Mouse (Mus musculus) Patski (cell line): Measurements from ENCODE around the gene Usp49. TPM values are rescaled to one million over a fixed set of nuclear protein-coding genes. Genes with fewer than 3 reads are reported as not detected.

Experiments used
- ATAC-seq: fragments of 100-300 bp; one replicate; pipeline ENCODE4 v1.8.0; 2021
- CTCF ChIA-PET: fragments of 350-600 bp; sonication (Branson Sonifier 250); formaldehyde crosslinking; loops from one replicate; lab custom pipeline; 2022; ENCODE audit warnings: inconsistent platforms; lab: Charles Lee
- POLR2A ChIA-PET: fragments of 350-600 bp; sonication (Branson Sonifier 250); formaldehyde crosslinking; loops from one replicate; lab custom pipeline; 2022; ENCODE audit warnings: antibody characterized with exemption, inconsistent platforms; lab: Charles Lee
- DNase-seq: peaks from one replicate; pipeline ENCODE4 v3.0.0-alpha.2; 2011; ENCODE audit warnings: low read depth, low spot score
- H3K27me3 ChIP-seq: fragments of 371-371 bp; one replicate; pipeline ENCODE4 v1.5.1; 2021
- CTCF ChIP-seq: fragments of 100-300 bp; IDR thresholded peaks from one replicate; pipeline ENCODE4 v1.5.1; 2021
- in situ Hi-C: fragments of 300-500 bp; cut with MboI; formaldehyde crosslinking; loops from 3 replicates; pipeline ENCODE4 v1.11.1; 2018; ENCODE audit warnings: low pct_unique_long_range_greater_than_20kb, mixed read lengths
- polyA plus RNA-seq: library from polyadenylated mRNA; unstranded; gene quantifications from one replicate; pipeline ENCODE4 v1.2.3, GENCODE M21; 2021

The Usp49 gene
- polyA plus RNA-seq, 1 experiment from 2014 or later: 10.0 TPM

- DNase-seq (no peak), ATAC-seq (no peak)
- ChIA-PET CTCF (interaction anchor here (1.0 kb wide), 1 partner anchor 58 kb away, joined by 3 read pairs; no protein-coding TSS in a partner anchor), POLR2A (no interaction called here)
- no peak for TF ChIP-seq CTCF
- in situ Hi-C loops: no loop called here
- no peaks in the 10 kb centered on the region for H3K27me3 ChIP-seq
Observed at GRCm38 (mm10) chr17:47701793-47702192, 71.3 kb downstream of the Usp49 start.

DNA sequence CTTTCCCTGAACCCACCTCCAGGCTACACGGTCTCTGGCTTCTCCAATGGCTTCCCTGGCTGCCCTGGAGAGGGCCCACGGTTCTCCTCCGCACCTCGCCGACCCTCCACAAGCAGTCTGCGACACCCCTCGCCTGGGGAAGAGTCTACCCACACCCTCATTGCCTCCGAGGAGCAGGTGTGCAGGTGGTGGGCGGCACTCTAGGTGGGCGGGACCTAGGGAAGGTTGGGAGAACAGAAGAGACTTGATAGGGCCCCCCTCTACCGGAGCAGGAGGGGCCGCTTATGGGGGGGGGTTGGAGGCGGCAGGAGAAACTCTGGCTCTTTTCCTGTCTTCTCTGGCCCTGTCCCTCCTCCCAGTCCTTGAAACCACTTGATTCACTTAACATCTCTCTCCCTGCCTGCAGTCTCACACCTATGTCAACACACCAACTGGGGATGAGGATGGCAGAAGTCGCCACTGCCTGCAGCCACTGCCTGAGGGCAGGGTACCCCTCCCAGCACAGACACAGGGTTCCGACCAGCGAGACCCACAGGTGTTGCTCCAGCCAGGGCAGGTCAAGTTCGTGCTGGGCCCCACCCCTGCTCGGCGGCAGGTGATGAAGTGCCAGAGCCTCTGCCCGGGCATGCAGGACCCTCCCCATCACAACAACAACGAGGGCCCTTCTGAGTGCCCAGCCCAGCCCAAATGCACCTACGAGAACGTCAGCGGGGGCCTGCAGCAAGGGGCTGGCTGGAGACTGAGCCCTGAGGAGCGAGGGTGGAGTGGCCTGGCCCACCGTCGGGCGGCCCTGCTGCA, 72.3 kb downstream of the Usp49 start:
- ChIA-PET CTCF (no interaction called here), POLR2A (no interaction called here)
- TF ChIP-seq CTCF: no peak
- no peak for ATAC-seq
- no peaks in the 10 kb centered on the region for H3K27me3 ChIP-seq
- in situ Hi-C loops: no loop called here
- no peak for DNase-seq

GRCm38 (mm10) chr17:47703556-47703955, 73.1 kb downstream of the Usp49 start:
- in situ Hi-C loops: no loop called here
- no peak for TF ChIP-seq CTCF
- H3K27me3 ChIP-seq: no peaks in the 10 kb centered on the region
- no peak for ATAC-seq
- ChIA-PET CTCF (no interaction called here), POLR2A (no interaction called here)
- DNase-seq: no peak

- CTCF ChIA-PET: interaction anchor here (1.7 kb wide), 1 partner anchor 10 kb away, joined by 7 read pairs; the partner anchor contains the start of genes Gm21981 and Prickle4
Observed at GRCm38 (mm10) chr17:47704692-47705091, 74.2 kb downstream of the Usp49 start.

GRCm38 (mm10) chr17:47706196-47706595, 75.7 kb downstream of the Usp49 start:
- in situ Hi-C loops: no loop called here
- DNase-seq (no peak), ATAC-seq (no peak)
- POLR2A ChIA-PET: interaction anchor here (0.8 kb wide), 1 partner anchor 18 kb away, joined by 3 read pairs; the partner anchor contains the start of genes Frs3 and Tomm6
- CTCF ChIA-PET: interaction anchor here (1.7 kb wide), 1 partner anchor 12 kb away, joined by 7 read pairs; the partner anchor contains the start of genes Gm21981 and Prickle4
- H3K27me3 ChIP-seq: no peaks in the 10 kb centered on the region
- TF ChIP-seq CTCF: no peak

More at GRCm38 (mm10) chr17:47704692-47705091, 74.2 kb downstream of the Usp49 start:
- ATAC-seq: no peak
- POLR2A ChIA-PET: no interaction called here
- no peak for TF ChIP-seq CTCF
- in situ Hi-C loops: no loop called here
- DNase-seq: no peak
- no peaks in the 10 kb centered on the region for H3K27me3 ChIP-seq

GRCm38 (mm10) chr17:47707961-47708360, 77.5 kb downstream of the Usp49 start:
- POLR2A ChIA-PET: no interaction called here
- no peak for ATAC-seq
- CTCF ChIA-PET: no interaction called here
- in situ Hi-C loops: no loop called here
- no peak for DNase-seq
- no peaks in the 10 kb centered on the region for H3K27me3 ChIP-seq
- no peak for TF ChIP-seq CTCF

DNA sequence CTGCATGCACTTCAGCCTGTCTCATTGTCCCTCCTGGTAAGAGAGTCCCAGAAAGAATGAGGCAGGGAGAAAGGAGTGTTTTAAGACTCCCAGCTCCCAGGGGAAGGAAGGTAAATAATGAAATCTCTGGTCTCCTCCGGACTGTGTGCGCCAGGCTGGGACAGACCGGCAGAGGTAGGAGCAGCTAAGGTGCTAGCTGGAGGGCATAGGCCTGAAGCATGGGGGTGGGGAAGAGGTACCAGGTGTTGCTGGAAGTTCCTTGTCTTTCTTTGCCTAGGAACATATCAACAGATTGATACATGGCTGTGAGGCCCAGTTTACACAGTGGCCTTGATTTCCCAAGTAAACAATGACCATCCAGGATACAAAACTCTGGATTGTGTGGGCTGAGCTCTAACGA, 78.5 kb downstream of the Usp49 start:
- in situ Hi-C loops: no loop called here
- DNase-seq (no peak), ATAC-seq (no peak)
- ChIA-PET POLR2A (no interaction called here), CTCF (interaction anchor here (1.1 kb wide), 1 partner anchor 84 kb away, joined by 3 read pairs; no protein-coding TSS in a partner anchor)
- no peaks in the 10 kb centered on the region for H3K27me3 ChIP-seq
- TF ChIP-seq CTCF: no peak

- ChIA-PET CTCF (interaction anchor here (1.1 kb wide), 1 partner anchor 82 kb away, joined by 3 read pairs; no protein-coding TSS in a partner anchor), POLR2A (no interaction called here)
- ATAC-seq (no peak), DNase-seq (no peak)
- H3K27me3 ChIP-seq: peaks cover 3% of the 10 kb centered on the region
- no peak for TF ChIP-seq CTCF
- in situ Hi-C loops: no loop called here
Observed at GRCm38 (mm10) chr17:47710036-47710435, 79.5 kb downstream of the Usp49 start.

GRCm38 (mm10) chr17:47711883-47712282, 81.4 kb downstream of the Usp49 start:
- POLR2A ChIA-PET: interaction anchor here (0.6 kb wide), 1 partner anchor 702 kb away, joined by 3 read pairs; the partner anchor contains the start of gene Ubr2

DNA sequence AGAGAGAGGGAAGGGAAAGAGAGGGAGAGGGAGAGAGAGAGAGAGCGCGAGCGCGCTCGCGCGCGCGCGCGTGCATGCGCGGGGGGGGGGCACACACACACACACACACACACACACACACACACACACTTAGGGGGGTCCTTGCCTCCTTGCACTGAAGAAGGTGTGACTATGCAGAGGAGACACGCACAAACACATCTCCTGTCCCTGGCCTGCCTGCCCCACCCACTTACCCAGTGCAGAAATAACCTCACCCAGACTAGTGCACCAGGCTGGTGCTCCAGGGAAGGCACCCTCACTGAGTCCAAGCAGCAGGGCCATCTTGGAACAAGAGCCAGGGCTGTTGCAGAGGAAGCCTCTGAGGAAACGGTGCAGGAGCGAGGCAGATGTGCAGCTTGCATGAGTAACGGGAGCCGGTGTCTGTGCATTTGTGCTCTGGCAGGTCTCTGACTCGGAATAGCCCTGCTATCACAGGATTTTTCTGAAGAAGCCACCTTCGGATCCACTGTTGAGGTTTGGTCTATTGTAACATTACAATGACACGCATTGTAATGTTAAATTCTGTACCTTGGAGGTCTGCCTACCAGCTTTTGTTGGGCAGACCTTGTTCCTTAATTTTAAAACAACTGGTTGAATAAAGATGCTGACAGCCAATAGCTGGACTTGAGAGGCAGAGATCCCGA, 82.5 kb downstream of the Usp49 start:
- in situ Hi-C loops: no loop called here
- no peak for ATAC-seq
- CTCF ChIA-PET: no interaction called here
- POLR2A ChIA-PET: no interaction called here
- no peak for DNase-seq
- no peak for TF ChIP-seq CTCF
- peaks cover 6% of the 10 kb centered on the region for H3K27me3 ChIP-seq

More at GRCm38 (mm10) chr17:47711883-47712282, 81.4 kb downstream of the Usp49 start:
- ATAC-seq (no peak), DNase-seq (no peak)
- CTCF ChIA-PET: no interaction called here
- peaks cover 6% of the 10 kb centered on the region for H3K27me3 ChIP-seq
- in situ Hi-C loops: no loop called here
- TF ChIP-seq CTCF: no peak

DNA sequence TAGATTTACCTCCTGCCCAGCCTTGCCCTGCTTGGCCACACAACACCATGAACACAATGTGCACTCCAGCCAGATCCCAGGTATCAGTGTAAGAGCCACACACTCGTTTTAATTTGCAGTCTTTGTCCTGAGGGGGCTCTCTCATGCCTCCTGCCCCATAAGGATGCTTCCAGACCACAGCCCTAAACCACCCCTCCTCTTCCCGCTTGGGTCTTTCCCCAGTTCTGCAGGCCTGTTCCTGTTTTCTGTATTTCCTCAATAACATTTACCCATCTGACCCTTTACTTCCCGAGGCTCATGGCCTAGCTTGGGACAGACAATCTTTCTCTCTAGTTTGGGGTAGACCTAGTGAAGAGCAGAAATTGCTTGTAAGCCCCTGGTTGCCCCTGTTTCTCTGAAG, 84.5 kb downstream of the Usp49 start:
- DNase-seq: no peak
- no peak for ATAC-seq
- TF ChIP-seq CTCF: no peak
- POLR2A ChIA-PET: no interaction called here
- peaks cover 15% of the 10 kb centered on the region for H3K27me3 ChIP-seq
- in situ Hi-C loops: no loop called here
- CTCF ChIA-PET: no interaction called here
